Comparison of ENCODE assay signal across 8 mouse cellular contexts in the genomic region with DNA sequence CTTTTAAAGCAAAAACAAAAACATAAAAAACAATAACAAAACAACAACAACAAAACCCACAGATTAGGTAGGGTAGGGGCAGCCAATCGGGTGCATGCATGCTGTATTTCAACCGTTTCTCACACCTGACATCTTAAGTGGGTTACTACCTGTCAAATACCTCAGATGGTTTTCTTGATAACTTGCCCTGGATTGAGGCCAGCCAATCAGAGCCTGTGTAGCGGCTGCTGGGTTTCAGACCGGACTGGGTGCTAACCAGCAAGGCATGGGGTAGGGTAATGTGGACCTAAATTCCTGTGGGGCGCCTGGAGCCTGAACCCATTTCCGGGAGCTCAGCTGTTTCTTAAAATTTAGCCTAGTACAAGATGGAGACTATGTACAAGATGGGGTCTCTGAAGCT. TPM values are rescaled to one million over a fixed set of nuclear protein-coding genes. Genes with fewer than 3 reads are reported as not detected.
DNase-seq lines count a peak whose midpoint lies in the region; ATAC-seq and TF ChIP-seq lines count a peak whose summit lies in the region.
"Had no signal": no experiment of that assay in that cellular context is flagged by ENCODE, and none has a peak within 500 bp of the region (broad histone marks: within the 10 kb centered on the region; RNA-seq: fewer than 3 reads in every experiment).

No protein-coding gene starts in this region.

- peaks cover 19% of the 10 kb centered on the region; the same call in 1 of the 2 replicates for H3K27me3 ChIP-seq in lung, embryonic 16.5 days (ENCODE audit: control insufficient read depth, insufficient read depth, low read depth, low read length)
- peaks cover 21% of the 10 kb centered on the region for H3K27me3 ChIP-seq in forebrain, postnatal 0 days (ENCODE audit: insufficient read depth, low read length)
- peaks cover 21% of the 10 kb centered on the region for H3K27me3 ChIP-seq in stomach, embryonic 15.5 days (replicated peaks)

- no peak for DNase-seq in lung, postnatal 25 days (ENCODE audit: low spot score)
- DNase-seq in forebrain, postnatal 0 days = no peak
- DNase-seq in kidney, postnatal 36 days = peak; percentile 24 to 44
- no peak for DNase-seq in embryo, embryonic 10 days (ENCODE audit: low spot score)
- DNase-seq in right cerebral cortex, adult 2 months (ENCODE audit: low spot score in 2 of 2) = no peak
- DNase-seq: thymus, postnatal 36 days had no signal

- peak overlapping the region; percentile 68 for H3K4me2 ChIP-seq in lung, embryonic 16.5 days (ENCODE audit: low read depth, low read length)
- H3K4me2 ChIP-seq in forebrain, postnatal 0 days (ENCODE audit: low read depth) = peak overlapping the region; percentile 61
- peak overlapping the region; percentile 86 for H3K4me2 ChIP-seq in stomach, embryonic 15.5 days

- TF ChIP-seq CTCF in forebrain, postnatal 0 days (IDR thresholded peaks at IDR 0.05; ENCODE audit: low read depth) = no peak

- no peak overlapping the region for H3K27ac ChIP-seq in lung, embryonic 16.5 days (ENCODE audit: low read length)
- H3K27ac ChIP-seq in forebrain, postnatal 0 days (ENCODE audit: low read depth, low read length) = no peak overlapping the region
- no peak overlapping the region for H3K27ac ChIP-seq in stomach, embryonic 15.5 days

- ATAC-seq in lung, embryonic 16.5 days (ENCODE audit: low read depth) = no peak
- ATAC-seq in forebrain, postnatal 0 days = no peak
- ATAC-seq in stomach, embryonic 15.5 days (ENCODE audit: insufficient read depth, low FRiP score, low read depth) = no peak

- no peaks in the 10 kb centered on the region for H3K36me3 ChIP-seq in lung, embryonic 16.5 days (ENCODE audit: control insufficient read depth, insufficient read depth, low read length)
- H3K36me3 ChIP-seq in forebrain, postnatal 0 days (ENCODE audit: insufficient read depth) = no peaks in the 10 kb centered on the region
- no peaks in the 10 kb centered on the region for H3K36me3 ChIP-seq in stomach, embryonic 15.5 days

- H3K9ac ChIP-seq in lung, embryonic 16.5 days (ENCODE audit: low read length) = no peak overlapping the region
- H3K9ac ChIP-seq in forebrain, postnatal 0 days = no peak overlapping the region
- no peak overlapping the region for H3K9ac ChIP-seq in stomach, embryonic 15.5 days

- H3K4me1 ChIP-seq in lung, embryonic 16.5 days (replicated peaks; ENCODE audit: control insufficient read depth, insufficient read depth, low read length) = peaks cover 7% of the 10 kb centered on the region; the same call in 1 of the 2 replicates
- no peaks in the 10 kb centered on the region for H3K4me1 ChIP-seq in forebrain, postnatal 0 days (ENCODE audit: insufficient read depth)
- no peaks in the 10 kb centered on the region; the same call in 1 of the 2 replicates for H3K4me1 ChIP-seq in stomach, embryonic 15.5 days

- H3K9me3 ChIP-seq in lung, embryonic 16.5 days (ENCODE audit: control insufficient read depth, low read length) = no peaks in the 10 kb centered on the region
- no peaks in the 10 kb centered on the region for H3K9me3 ChIP-seq in forebrain, postnatal 0 days (ENCODE audit: low read length)
- no peaks in the 10 kb centered on the region for H3K9me3 ChIP-seq in stomach, embryonic 15.5 days

- 29% methylated on average over 6 of the region's 6 CpGs for WGBS in lung, embryonic 16.5 days
- 30% methylated on average over 6 of the region's 6 CpGs for WGBS in forebrain, postnatal 0 days
- WGBS in stomach, embryonic 15.5 days = 33% methylated on average over 6 of the region's 6 CpGs

- peak overlapping the region; percentile 49; the same call in 1 of the 2 replicates for H3K4me3 ChIP-seq in lung, embryonic 16.5 days (ENCODE audit: low read length)
- H3K4me3 ChIP-seq in forebrain, postnatal 0 days (ENCODE audit: low read depth, low read length) = peak overlapping the region; percentile 51; the same call in 1 of the 2 replicates
- peak overlapping the region; percentile 48 for H3K4me3 ChIP-seq in stomach, embryonic 15.5 days (replicated peaks)

RNA-seq across cellular contexts. Expression of a gene that starts 0.5 kb away (rescaled TPM):
- polyA plus RNA-seq in lung, embryonic 16.5 days (2015; fragmentation: Nextera tagmentation; extraction: Ambion mirVana) = 2.7 and 4.1 TPM in 2 replicates
- 7.0 and 10.5 TPM in 2 replicates for total RNA-seq in forebrain, postnatal 0 days (2014; rRNA removed)
- 6.0 and 9.2 TPM in 2 replicates for polyA plus RNA-seq in forebrain, postnatal 0 days (2015; fragmentation: Nextera tagmentation; extraction: Ambion mirVana)
- polyA plus RNA-seq in stomach, embryonic 15.5 days (2015; fragmentation: Nextera tagmentation; extraction: Ambion mirVana) = 1.5 and 1.7 TPM in 2 replicates

RNA-seq across cellular contexts. Expression of a gene that starts 20.2 kb away (rescaled TPM):
- 25.5 and 29.2 TPM in 2 replicates for polyA plus RNA-seq in lung, embryonic 16.5 days (2015; fragmentation: Nextera tagmentation; extraction: Ambion mirVana)
- total RNA-seq in forebrain, postnatal 0 days (2014; rRNA removed) = 57.0 and 61.6 TPM in 2 replicates
- polyA plus RNA-seq in forebrain, postnatal 0 days (2015; fragmentation: Nextera tagmentation; extraction: Ambion mirVana) = 25.6 and 28.4 TPM in 2 replicates
- polyA plus RNA-seq in stomach, embryonic 15.5 days (2015; fragmentation: Nextera tagmentation; extraction: Ambion mirVana) = 24.4 and 27.0 TPM in 2 replicates

RNA-seq across cellular contexts. Expression of a gene that starts 49.7 kb away (rescaled TPM):
- not detected in 2 replicates for polyA plus RNA-seq in lung, embryonic 16.5 days (2015; fragmentation: Nextera tagmentation; extraction: Ambion mirVana)
- 0.24 and 0.46 TPM in 2 replicates for total RNA-seq in forebrain, postnatal 0 days (2014; rRNA removed)
- polyA plus RNA-seq in forebrain, postnatal 0 days (2015; fragmentation: Nextera tagmentation; extraction: Ambion mirVana) = 0.62 and 0.98 TPM in 2 replicates
- not detected in 2 replicates for polyA plus RNA-seq in stomach, embryonic 15.5 days (2015; fragmentation: Nextera tagmentation; extraction: Ambion mirVana)

RNA-seq across cellular contexts. Expression of a gene that starts 49.8 kb away (rescaled TPM):
- polyA plus RNA-seq in lung, embryonic 16.5 days (2015; fragmentation: Nextera tagmentation; extraction: Ambion mirVana) = not detected in 2 replicates
- total RNA-seq in forebrain, postnatal 0 days (2014; rRNA removed) = 1.8 TPM in 1 of 2 replicates, not detected in the other
- 1.7 and 2.6 TPM in 2 replicates for polyA plus RNA-seq in forebrain, postnatal 0 days (2015; fragmentation: Nextera tagmentation; extraction: Ambion mirVana)
- polyA plus RNA-seq in stomach, embryonic 15.5 days (2015; fragmentation: Nextera tagmentation; extraction: Ambion mirVana) = 0.26 TPM in 1 of 2 replicates, not detected in the other

Comparison
In these comparisons a context has a peak if more than half of its experiments do, and no peak if none do; other contexts are left out.
1. DNase-seq: peak in kidney, postnatal 36 days (2 of 2); none in lung, postnatal 25 days (single experiment), forebrain, postnatal 0 days (single experiment), embryo, embryonic 10 days (single experiment) and right cerebral cortex, adult 2 months (0 of 2).
2. Peak in every context shown above with its lines, with median percentiles within 50 percentile points of each other: H3K4me2 ChIP-seq and H3K4me3 ChIP-seq.